In the genomic region with DNA sequence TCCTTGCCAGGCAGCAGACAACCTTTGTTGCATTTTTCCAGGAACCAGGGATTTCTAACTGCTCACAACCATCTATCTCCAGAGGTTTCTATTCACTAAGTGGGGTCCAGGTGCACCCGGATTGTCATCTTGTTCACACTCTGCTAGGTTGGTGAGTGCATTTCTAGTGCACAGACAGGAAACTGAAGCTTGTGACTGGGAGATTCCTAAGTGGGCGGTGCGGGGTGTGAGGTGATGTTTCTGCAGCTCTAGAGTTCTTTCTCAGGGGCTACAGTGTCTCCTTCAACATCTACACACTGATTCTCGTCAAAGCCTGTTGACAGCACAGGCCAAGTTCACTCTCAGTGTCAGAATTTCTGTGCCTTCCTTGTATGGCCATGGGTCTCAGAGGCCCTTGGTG, we compare ENCODE assay signal across 25 mouse cellular contexts. TPM values are rescaled to one million over a fixed set of nuclear protein-coding genes. Genes with fewer than 3 reads are reported as not detected.
A peak's percentile ranks its signal among the peaks of the same experiment; 100 is the strongest.
DNase-seq lines count a peak whose midpoint lies in the region; ATAC-seq and TF ChIP-seq lines count a peak whose summit lies in the region.
"Had no signal": no experiment of that assay in that cellular context is flagged by ENCODE, and none has a peak within 500 bp of the region (broad histone marks: within the 10 kb centered on the region; RNA-seq: fewer than 3 reads in every experiment).

No protein-coding gene starts in this region.

- no peak overlapping the region for H3K4me3 ChIP-seq in hindbrain, postnatal 0 days (ENCODE audit: low read length)
- H3K4me3 ChIP-seq: embryonic facial prominence, embryonic 13.5 days; embryonic facial prominence, embryonic 15.5 days; erythroblast, embryonic 14.5 days; forebrain, embryonic 10.5 days; forebrain, embryonic 12.5 days had no signal

- H3K9ac ChIP-seq in hindbrain, postnatal 0 days (replicated peaks; ENCODE audit: low read length): no peak overlapping the region
- H3K9ac ChIP-seq: embryonic facial prominence, embryonic 13.5 days; embryonic facial prominence, embryonic 15.5 days; forebrain, embryonic 12.5 days had no signal

- H3K4me2 ChIP-seq in hindbrain, postnatal 0 days (ENCODE audit: low read depth, low read length): no peak overlapping the region
- H3K4me2 ChIP-seq: embryonic facial prominence, embryonic 13.5 days; embryonic facial prominence, embryonic 15.5 days; forebrain, embryonic 12.5 days had no signal

- H3K36me3 ChIP-seq in hindbrain, postnatal 0 days (ENCODE audit: insufficient read depth, low read length): no peaks in the 10 kb centered on the region
- H3K36me3 ChIP-seq: embryonic facial prominence, embryonic 13.5 days; embryonic facial prominence, embryonic 15.5 days; forebrain, embryonic 10.5 days; G1E had no signal

- peaks cover 7% of the 10 kb centered on the region; the same call in 1 of the 2 replicates for H3K4me1 ChIP-seq in hindbrain, postnatal 0 days (ENCODE audit: insufficient read depth, low read length)

- TF ChIP-seq CTCF in hindbrain, postnatal 0 days (IDR thresholded peaks at IDR 0.05; ENCODE audit: low read depth): no peak

- no peaks in the 10 kb centered on the region for H3K9me3 ChIP-seq in hindbrain, postnatal 0 days (ENCODE audit: low read length)
- H3K9me3 ChIP-seq: embryonic facial prominence, embryonic 13.5 days; embryonic facial prominence, embryonic 15.5 days; forebrain, embryonic 10.5 days; forebrain, embryonic 12.5 days; G1E had no signal

- 93% methylated on average over 4 of the region's 4 CpGs for WGBS in hindbrain, postnatal 0 days

- peak; percentile 68 for ATAC-seq in CD4-positive, CD25-positive, alpha-beta regulatory T cell, adult 4 months
- ATAC-seq in activated CD4-positive, CD25-positive, alpha-beta regulatory T cell, adult 4 months: peak; percentile 59
- peak; percentile 58 for ATAC-seq in inflammation-experienced regulatory T-cells, adult 6 months
- ATAC-seq in hindbrain, postnatal 0 days: no peak
- ATAC-seq: forebrain, embryonic 14.5 days; forebrain, embryonic 16.5 days; Patski had no signal

- H3K27ac ChIP-seq in hindbrain, postnatal 0 days: no peak overlapping the region
- H3K27ac ChIP-seq: embryonic facial prominence, embryonic 13.5 days; embryonic facial prominence, embryonic 15.5 days; forebrain, embryonic 12.5 days had no signal

- H3K27me3 ChIP-seq in hindbrain, postnatal 0 days (ENCODE audit: insufficient read depth, low read length): no peaks in the 10 kb centered on the region
- H3K27me3 ChIP-seq: embryonic facial prominence, embryonic 13.5 days; embryonic facial prominence, embryonic 15.5 days; forebrain, embryonic 12.5 days; Patski had no signal

- no peak for DNase-seq in kidney, postnatal 14 days
- DNase-seq in hindbrain, postnatal 0 days (ENCODE audit: low spot score): no peak
- DNase-seq in lung, postnatal 25 days (ENCODE audit: low spot score): no peak
- DNase-seq: adrenal gland, adult 2 months; adrenal gland, postnatal 10 days; adrenal gland, postnatal 25 days; cerebellum, adult 11 months; cerebellum, adult 18-20 months; cerebellum, adult 8-10 months; cerebellum, adult 9-11 months; cerebellum, postnatal 14 days; cerebellum, postnatal 36 days; embryo, embryonic 11 days had no signal

RNA-seq across cellular contexts. Expression of gene Pxylp1, which starts 34.6 kb away (rescaled TPM):
- polyA plus RNA-seq in CD4-positive, CD25-positive, alpha-beta regulatory T cell, adult 4 months (2017; shearing (Covaris generic)): 10 to 100 TPM in 1 of 2 experiments, 1 to 10 TPM in 1; 9.4 to 12.0 TPM
- 10 to 100 TPM; 10.5 to 11.5 TPM for polyA plus RNA-seq in activated CD4-positive, CD25-positive, alpha-beta regulatory T cell, adult 4 months (2017; shearing (Covaris generic))
- 10 to 100 TPM in 2 of 3 experiments, 1 to 10 TPM in 1; 7.9 to 15.6 (median 15.2) TPM for polyA plus RNA-seq in inflammation-experienced regulatory T-cells, adult 6 months (2017; shearing (Covaris generic))
- 24.1 and 28.9 TPM in 2 replicates for total RNA-seq in hindbrain, postnatal 0 days (2014; rRNA removed)
- polyA plus RNA-seq in hindbrain, postnatal 0 days (2015; fragmentation: Nextera tagmentation; extraction: Ambion mirVana): 23.2 and 23.4 TPM in 2 replicates
- polyA plus RNA-seq: G1E had no signal
